Mouse (Mus musculus) adrenal gland, postnatal 10 days (tissue): ENCODE data around the gene Gigyf1. TPM values are rescaled to one million over a fixed set of nuclear protein-coding genes. Genes with fewer than 3 reads are reported as not detected.

ENCODE experiments used
- DNase-seq: peaks from one replicate; pipeline ENCODE4 v3.0.0; 2021; ENCODE audit warnings: mixed read lengths
- total RNA-seq, 2 experiments: library from RNA; stranded (reverse); gene quantifications; 2 replicates each; pipeline ENCODE4 v1.2.3; 2021

The Gigyf1 gene
- total RNA-seq, 2 experiments from 2014 or later, result 24.2 to 39.1 TPM

DNA sequence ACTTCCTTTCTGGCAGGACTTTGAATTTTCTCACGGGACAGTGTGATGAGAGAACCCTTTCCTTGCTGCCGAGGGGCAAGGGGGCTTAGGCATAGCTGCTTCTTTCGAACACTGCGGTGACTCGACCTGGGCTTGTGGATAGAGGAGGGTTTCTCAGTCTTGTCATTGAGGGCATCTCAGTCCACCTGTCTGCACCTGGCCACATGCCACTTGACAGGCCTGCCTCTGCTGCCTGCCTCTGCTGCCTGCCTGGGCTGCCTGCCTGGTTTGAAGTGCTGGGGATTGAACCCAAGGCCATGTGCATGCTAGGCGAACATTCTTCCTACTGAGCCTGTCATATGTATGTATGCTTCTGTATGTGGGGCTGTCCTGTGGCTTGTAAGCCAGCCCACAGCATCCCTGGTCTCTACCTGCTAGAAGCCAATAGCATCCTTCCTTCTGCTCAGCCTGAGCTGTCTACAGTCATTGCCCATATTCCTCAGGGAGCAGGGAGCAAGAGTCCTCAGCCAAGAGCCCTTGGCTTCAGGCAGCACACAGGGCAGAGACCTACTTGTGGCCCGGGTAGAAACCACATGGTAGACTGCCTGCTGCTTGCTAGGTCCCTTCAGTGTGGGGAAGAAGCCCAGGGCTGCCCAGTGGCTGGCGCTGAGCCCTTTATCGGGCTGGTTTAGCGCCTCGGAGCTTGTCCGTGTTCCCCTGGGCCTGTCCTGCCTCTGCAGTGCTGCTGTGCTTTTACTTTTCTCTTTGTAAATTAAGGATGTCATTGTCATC lies 4.2 kb upstream of the Gigyf1 start:
- DNase-seq, result peak; percentile 66

DNA sequence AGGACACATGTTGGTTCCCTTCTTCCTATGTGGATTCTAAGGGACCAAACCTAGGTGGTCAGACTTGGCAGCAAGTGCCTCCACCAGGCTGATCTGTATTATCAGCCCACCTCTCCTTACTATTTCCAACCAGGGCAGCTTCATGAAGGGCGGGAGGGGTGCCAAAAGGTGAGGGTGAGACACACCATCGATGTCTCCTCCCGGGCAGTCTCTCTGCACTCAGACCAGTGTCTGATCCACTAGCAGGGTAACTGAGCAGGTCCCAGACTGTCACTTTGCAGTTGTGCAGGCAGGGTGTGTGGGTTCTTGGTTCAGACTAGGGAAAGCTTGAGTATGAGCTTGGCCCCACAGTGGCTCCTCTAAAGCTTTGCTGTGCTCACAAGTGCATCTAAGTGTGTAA lies 3.5 kb upstream of the Gigyf1 start:
- DNase-seq, result no peak

DNA sequence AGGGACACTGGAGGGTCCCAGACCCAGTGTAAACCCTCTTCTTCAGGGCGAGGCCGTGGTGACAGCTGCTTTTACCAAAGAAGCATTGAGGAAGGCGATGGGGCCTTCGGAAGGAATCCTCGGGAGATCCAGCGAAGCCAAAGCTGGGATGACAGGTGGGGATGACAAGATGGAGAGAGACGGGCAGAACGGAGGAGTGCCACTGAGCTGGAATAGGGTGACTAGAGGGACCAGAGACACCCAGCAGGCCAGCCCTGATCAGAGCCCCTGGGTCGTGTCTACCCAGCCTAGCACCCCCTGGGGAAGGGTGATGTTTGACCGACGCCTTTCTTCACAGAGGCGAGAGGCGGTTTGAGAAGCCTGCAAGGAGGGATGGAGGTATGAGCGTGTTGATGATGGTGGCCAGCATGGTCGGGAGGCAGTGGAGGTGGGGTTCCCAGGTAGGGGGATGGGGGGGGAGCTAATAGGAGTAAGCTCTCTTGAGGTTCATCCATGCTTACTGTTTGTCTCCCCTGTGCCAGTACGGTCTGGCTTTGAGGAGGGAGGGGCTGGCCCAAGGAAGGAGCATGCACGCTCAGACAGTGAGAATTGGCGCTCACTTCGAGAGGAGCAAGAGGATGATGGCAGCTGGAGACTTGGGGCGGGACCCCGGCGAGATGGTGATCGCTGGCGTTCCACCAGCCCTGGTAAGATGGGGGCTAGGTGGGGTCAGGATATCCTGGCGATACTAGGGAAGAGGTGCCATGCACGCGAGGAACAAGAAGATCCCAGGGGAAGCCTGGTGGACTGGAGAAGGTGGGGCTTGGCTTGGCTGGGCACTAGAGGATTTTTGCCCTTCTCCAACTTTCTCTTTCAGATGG lies 1.6 kb downstream of the Gigyf1 start:
- no peak for DNase-seq

DNA sequence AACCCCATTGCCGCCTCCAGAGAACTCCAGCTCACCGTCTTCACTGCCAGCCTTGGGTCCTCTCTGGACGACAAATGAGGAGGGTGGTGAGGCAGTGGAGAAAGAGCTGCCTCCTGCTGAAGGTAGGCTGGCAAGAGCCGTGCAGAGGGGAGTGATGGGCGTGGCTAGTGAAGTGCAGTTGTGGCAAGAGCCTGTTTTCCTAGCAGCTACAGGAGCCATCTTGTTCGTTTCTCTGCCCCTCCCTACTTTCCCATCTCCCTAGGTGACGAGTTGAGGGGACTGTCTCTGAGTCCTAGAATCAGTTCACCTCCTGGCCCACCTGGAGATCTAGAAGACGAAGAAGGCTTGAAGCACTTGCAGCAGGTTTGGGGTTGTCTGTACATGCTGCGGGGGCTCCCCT lies 3.5 kb downstream of the Gigyf1 start:
- DNase-seq, result no peak

DNA sequence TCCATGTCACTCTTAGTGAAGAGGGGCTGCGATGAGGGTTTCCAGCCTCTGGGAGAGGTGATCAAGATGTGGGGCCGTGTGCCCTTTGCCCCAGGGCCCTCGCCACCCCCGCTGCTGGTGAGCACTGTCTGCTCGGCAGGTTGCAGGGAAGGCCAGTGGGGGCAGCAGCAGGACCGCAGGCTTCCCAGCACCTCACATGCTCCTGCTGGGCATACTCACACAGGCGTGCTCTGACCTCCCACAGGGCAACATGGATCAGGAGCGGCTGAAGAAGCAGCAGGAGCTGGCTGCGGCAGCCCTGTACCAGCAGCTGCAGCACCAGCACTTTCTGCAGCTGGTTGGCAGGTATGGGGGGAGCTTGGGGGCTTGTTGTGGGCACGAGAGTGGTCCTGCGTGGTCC lies 4.4 kb downstream of the Gigyf1 start:
- DNase-seq, result no peak

DNA sequence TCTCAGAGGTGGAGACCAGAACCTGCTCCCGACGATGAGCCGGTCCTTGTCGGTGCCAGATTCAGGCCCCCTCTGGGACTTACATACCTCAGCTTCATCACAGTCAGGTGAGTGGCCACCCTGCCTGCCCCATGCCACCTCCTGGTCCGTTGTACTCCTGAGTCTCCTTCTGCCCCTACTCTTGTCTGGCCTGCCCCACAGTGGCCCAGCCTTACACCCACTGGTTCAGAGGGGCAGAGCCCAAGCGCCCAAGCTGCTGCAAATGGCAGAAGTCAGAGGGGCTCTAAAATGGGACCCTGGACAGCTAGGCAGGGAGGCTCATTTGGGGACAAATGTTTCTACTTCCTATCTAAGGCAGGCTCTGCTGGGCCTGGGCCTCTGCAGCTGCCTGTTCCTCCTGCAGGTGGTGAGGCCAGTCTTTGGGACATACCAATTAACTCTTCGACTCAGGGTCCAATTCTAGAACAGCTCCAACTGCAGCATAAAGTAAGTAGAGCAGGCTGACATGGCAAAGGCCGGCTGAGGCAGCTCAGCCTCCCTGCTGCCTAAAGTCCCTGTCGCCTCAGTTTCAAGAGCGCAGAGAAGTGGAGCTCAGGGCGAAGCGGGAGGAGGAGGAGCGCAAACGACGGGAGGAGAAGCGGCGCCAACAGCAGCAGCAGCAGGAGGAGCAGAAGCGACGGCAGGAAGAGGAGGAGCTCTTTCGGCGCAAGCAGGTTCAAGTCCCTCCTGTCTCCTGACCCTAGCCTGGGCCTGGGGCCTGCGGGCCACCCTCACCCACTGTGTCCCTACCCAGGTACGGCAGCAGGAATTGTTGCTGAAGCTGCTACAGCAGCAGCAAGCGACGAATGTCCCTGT lies 5.3 kb downstream of the Gigyf1 start:
- DNase-seq, result no peak

DNA sequence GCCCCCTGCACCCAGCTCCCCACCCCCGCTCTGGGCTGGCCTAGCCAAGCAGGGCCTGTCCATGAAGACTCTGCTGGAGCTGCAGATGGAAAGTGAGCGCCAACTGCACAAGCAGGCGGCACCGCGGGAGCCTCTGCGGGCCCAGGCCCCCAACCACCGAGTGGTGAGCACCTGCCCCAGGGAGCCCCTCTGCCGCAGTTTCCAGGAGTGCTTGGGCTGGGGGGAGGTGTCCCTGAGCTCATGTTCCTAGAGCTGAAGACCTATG lies 5.8 kb downstream of the Gigyf1 start:
- no peak for DNase-seq

DNA sequence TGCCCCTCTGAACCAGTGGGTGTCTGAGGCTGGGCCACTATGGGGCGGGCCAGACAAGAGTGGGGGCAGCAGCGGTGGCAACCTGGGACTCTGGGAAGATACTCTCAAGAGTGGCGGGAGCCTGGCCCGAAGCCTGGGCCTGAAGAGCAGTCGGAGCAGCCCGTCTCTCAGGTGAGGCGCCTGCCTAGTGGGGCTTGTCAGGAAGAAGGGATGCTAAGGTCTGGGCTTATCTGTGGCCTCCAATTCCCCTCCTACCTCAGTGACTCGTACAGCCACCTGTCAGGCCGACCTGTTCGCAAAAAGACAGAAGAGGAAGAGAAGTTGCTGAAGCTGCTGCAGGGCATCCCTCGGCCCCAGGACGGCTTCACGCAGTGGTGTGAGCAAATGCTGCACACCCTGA lies 6.3 kb downstream of the Gigyf1 start:
- DNase-seq, result no peak

DNA sequence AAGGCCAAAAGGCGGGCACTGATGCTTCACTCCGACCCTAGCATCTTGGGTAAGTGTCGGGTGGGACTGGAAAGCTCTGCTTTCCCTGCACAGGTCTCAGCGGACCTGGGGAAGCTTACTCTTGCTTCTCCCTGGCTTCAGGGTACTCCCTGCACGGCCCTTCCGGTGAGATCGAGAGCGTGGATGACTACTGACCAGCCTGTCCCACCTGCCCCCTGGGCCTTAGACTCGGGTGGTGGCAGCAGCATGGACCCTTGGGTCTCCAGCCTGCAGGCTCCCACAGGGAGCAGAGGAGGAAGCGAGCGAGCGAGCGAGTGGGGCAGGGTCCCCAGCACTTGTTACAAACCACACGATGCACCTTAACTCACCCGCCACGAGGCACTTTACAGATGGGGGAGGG lies 7.2 kb downstream of the Gigyf1 start:
- DNase-seq, result no peak

DNA sequence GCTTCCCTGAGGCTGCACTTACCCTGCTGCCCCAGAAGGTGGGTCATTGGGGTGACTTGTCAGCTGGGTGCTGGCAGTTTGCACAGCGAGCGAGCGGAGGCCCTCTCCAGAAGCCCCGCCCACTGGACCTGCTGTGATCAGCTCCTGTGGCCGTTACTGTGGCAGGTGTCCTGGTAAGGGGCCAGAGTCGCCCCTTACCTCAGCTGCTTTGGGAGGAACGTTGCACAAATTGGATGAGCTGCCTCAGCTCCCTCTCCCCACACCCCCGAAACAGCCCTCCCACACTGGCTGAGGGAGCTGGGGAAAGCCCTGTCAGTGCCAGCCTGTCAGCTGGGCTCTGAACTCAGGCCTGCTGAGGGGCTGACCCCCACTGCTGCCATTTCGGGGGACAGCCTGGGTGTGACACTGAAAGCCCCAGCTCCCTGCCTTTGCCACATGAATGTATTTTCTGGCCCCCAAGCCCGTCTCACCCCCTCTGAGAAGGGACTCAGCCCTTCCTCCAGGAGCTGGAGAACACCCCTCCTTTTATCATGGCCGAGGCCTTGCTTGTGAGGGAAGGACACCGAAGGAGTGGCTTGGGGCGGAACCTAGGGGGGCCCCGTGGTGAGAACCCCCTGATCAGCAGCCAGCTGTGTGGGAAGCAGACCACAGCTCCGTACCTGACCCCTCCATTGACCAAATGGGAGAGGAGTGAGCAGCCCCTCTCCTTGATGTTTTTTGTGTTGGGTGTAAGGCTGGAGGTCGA lies 8.0 kb downstream of the Gigyf1 start:
- DNase-seq, result peak; percentile 67

DNA sequence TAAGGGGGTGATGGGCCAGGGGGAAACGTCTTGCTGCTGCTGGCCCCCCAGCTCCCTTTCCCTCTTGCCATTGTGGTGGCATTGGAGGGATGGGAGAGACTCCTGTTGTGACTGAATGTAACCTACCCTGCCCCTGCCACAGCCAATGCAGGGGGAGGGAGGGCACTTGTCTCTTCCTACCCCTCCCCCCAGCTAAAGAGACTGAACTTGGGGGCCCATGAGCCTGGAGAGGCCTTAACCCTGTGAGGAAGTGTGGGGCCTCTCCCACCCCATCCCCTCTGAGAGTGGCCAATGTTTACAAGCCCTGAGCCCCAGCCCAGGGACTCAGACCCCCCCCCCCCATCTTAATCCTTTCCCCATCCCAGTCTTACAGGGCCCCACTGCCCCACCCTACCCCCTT lies 9.1 kb downstream of the Gigyf1 start:
- DNase-seq, result no peak

DNA sequence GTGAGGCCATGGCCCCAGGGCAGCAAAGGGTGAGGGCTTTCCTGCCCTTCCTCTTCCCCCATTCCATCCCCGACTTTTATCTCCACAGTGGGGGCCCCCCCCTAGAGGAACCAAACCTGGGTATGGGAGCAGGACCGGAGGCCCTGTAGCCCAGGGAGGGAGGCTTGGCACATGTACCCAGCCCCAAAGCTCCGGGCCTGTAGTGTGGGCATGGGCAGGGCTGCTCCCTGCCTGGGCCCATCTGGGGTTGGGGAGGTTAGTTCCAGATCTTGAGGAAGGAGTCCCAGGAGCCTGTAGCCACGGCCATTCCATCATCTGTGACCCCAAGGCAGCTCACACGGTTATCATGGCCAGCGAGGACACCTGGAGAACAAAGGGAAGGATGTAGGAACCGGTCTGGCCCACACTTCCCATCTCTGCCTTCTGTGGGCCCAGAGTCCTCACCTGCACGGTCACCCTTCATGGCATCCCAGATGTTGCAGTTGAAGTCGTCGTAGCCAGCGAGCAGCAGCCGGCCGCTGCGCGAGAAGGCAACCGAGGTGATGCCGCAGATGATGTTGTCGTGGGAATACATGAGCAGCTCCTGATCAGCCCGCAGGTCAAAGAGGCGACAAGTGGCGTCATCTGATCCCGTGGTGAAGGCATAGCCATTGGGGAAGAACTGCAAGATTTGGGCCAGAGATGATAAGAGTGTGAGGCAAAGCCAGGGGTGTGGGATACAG lies 10.1 kb downstream of the Gigyf1 start:
- DNase-seq, result no peak

DNA sequence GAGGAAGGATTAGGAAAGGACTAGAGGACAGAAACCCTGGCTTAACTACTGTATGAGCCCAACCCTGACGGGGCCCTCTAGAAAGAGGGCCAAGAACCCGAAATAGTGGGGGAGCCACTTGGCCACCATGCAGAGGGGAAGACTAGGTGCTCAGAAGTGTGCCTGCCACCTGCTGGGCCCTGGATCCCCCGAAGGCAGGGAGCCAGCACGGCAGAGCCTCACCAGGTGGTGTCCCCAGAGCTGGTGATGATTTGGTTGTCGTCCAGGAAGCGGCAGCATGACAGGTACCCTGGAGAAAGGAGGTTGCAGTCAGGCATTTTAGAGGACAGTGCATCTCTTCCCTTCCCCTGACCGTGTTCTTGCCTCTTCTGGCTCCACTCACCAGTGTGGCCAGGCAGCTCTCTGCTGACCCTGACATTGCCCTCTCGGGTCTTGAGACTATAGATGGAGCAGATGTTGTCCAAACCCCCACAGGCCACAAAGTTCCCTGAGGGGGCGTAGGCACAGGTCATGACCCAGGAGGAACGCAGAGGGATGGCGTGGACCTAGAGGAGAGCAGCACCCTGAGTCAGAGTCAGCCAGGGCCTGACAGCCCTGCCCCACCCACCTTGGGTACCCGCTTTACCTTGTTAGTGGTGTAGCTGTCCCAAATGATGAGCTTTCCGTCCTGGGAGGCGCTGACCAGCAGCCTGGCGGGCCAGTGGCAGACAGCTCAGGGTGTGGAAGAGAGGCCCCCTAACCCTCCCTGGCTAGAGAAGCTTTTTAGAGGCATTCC lies 11.1 kb downstream of the Gigyf1 start:
- no peak for DNase-seq

DNA sequence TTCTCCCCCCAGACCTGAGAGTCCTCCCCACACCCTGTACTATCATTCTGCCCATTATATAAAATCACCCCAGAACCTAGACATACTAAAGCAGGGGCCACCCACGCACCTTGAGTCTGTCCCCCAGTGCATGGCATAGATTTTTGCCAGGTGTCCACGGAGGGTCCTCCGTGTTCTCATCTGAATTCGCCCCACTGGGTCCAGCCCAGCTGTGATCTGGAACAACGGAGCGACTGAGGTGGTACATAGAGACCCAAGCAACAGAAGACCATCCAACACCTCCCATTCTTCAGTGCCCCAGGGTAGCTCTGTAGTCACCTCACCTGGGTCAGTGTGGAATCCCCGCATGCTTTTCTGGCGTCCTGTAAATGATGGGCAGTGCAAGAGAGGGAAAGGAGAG lies 11.7 kb downstream of the Gigyf1 start:
- DNase-seq, result no peak

DNA sequence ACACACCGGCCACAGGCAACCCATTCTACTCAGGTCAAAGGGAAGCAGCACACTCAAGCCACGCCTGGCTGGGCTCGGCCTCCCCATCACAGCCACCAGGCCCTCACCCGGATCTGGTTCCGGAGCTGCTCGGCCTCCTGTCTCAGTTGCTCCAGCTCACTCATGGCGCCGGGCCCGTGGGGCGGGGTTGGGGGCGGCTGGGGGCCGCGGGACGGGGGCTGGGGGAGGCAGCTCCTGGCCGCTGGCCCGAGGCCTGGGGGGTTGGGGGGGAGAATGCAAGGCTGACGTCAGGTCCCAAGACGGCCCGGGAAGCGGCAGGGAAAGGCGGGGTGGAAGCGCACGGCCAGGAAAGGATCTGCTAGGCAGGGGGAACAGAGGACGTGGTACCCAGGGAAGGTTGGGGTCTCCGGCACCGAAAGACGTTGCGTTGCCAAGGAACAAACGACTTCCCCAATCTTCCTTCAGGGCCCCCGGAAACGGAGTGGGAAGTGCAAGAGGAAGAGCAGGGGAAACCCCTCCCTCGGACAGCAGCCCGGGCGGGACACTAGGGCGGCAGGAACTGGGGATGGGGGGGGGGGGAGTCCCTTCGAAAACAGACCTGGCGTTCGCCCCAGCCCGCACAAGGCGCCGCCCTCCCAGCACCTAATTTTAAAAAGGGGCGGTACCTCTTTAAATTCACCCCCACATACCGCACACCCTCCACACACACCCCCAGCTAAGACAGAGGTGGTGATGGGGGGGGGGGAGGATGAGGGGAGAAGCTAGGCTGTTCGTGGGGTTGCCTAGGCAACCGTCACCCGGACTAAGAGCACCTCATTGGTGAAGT lies 12.5 kb downstream of the Gigyf1 start:
- peak; percentile 80 for DNase-seq

DNA sequence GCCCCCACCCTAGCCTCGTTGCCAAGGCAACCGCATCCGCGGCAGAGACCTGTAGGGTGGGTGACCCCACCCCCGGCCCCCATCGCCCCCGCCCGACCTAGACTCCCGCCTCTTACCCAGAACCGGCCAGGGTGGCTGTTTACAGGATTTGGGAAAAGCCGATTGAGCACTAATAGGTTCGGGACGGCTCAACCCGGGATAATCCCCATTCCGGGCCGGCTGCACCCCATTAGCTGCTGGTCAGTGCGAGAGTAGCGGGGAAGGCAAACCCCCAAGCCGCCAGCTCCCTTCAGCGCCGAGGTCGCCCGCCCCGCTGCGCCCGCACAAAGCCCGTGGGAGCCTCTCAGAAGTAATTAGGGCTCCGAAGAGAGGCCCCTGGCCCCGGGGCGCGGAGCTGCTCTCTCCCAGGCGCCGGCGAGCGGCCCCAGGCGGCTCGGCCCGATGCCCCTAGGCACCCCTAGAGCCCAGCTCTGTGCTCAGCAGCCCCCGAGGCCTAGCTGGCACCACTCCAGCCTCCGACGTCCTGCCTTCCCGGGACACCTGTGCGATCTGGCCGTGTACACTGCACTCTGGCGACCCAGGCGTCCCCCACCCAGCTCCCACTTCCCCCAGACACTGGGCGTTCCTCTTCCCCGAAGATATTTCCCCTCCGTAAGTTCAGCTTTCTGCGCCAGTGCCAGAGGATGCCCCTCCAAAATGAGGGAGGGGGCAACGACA lies 13.2 kb downstream of the Gigyf1 start:
- DNase-seq, result peak; percentile 80

DNA sequence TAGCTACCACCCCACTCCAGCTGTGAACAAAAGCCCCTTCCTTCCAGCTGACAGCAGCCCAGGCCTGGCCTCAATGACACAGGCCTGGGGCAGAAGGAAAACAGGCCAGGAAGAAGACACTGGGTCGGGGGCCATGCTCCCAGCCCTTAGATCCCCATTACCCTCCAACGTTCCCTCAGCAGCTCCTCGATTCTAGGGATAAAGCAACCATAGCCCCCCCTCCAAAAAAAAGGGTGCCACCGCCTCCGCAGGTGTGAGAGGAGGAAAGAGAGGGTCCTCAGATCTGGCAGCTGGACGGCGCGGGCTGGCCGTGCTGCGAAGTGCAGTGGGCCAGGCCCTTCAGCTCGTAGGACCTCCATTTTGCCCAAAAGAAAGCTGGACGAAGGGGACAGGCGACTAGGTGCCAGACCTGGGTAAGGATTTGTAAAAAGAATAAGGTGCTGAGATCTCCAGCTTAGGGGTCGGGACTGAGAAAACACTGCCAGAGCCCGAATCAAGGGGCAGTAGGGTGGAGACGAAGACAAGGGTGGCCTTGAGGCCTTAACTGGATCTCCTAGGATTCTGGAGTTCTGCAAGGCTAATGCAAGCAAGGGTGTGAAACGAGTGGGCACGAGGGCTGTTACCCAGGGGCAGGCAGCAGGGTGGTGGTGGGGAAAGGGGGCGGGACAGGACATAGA lies 13.9 kb downstream of the Gigyf1 start:
- no peak for DNase-seq

DNA sequence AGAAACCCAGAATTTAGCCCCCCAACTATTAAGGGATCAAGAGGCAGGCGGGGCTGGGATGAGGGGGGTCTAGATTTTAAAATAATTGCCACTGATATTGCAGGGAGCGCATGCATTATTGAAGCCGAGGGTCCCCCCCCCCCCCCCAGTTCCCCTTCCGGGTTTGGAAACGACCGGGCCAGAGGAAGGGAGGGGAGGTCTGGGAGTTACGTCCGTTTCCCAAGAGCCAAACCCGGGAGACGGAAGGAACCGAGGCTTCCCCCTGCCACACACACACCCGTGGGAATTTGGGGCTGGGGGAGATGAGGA lies 14.4 kb downstream of the Gigyf1 start:
- DNase-seq, result no peak
